Mouse (Mus musculus) heart, postnatal 36 days (tissue): ENCODE measurements at regions not wholly inside any gene's neighbourhood (a gene's known extent, or its start where the extent isn't known, plus 50 kb on each side); places are given as distances from the start of the nearest gene placed in this dataset.

Experiments used
- DNase-seq, 2 experiments: peaks; one replicate each; pipeline ENCODE4 v3.0.0; 2021 to 2022
- intact Hi-C: fragments of 180-260 bp; cut with DNase I; formaldehyde crosslinking; loops from one replicate; pipeline ENCODE4 v1.15.1; 2025

DNA sequence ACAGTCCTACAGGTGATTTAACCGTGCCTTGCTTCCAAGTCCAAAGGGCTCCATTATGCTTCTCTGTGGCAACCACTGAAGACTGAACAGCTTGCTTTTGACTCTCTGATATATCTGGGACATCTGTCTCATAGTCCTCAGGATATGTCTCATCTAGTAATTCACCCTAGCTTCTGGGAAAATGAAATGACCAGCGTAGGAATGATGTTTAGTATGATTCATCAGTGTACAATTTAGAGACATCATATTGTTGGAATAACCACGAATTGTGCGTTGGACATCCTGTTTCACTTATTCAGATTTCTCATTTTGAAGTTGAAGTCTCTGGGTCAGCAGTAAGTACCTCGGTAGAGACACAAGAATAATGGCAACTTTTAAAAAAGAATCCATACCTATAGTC is 64.3 kb upstream of the Dcbld2 start:
- no peak for DNase-seq
- intact Hi-C loops: no loop called here

GRCm38 (mm10) chr16:58349354-58349753 is 58.9 kb upstream of the Dcbld2 start:
- intact Hi-C loops: no loop called here
- peak in 1 of 2 experiments; percentile 19 for DNase-seq

DNA sequence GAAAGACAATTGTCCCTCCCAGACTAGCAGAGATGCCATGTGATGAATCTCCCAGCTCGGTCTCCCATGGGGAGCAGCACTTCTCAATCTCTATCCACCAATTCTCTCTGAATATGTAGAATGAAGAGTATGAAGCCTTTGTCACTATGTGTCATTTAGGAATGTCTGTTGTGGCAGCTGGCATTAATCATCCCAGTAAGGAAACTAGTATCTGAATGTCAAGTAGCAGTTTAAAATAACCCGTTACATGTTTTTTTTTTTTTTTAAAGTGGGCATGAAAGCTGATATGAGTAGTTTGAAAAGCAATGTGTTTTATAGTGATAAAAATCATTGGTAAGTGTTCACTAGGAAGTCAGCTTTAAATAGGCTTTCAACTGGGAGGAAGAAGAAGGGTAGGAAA is 58.4 kb upstream of the Dcbld2 start:
- DNase-seq: no peak
- intact Hi-C loops: no loop called here

- intact Hi-C loops: no loop called here
- no peak for DNase-seq
These were observed 56.1 kb upstream of the Dcbld2 start for GRCm38 (mm10) chr16:58352156-58352555.

DNA sequence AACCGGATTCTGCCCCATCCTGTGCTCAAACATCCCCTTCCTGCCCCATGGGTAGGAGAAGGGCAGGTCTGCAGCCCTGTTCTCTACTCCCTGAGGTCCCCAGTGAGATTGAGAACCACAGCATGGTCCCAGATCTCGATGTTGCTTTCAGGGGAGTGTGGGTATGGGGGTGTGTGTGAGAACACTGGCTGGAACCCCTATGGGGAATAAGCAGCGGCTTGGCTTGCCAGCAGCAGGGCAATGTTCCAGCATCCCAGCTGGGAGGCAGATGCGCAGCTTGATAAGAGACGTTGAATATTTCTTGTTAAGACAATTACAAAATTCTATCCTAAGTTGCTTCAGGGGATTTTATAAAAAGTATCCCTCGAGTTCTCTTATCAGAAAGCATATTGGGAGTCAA is 53.7 kb upstream of the Dcbld2 start:
- intact Hi-C loops: no loop called here
- peak in 1 of 2 experiments; percentile 22 for DNase-seq
